Mouse (Mus musculus) lung, postnatal 0 days (tissue): ENCODE data around the gene 2610021A01Rik.

Source experiments
- CTCF ChIP-seq: IDR thresholded peaks from 2 replicates; pipeline ENCODE4 v1.5.1; 2016; ENCODE audit warnings: antibody characterized with exemption, mild to moderate bottlenecking
- EP300 ChIP-seq: IDR thresholded peaks from 2 replicates; pipeline ENCODE4 v1.6.1; 2016; ENCODE audit warnings: antibody characterized with exemption, mild to moderate bottlenecking, control low read depth

- TF ChIP-seq EP300 (no peak), CTCF (no peak; the same call in 1 of the 2 replicates)
Measured at GRCm38 (mm10) chr7:41633221-41633984, 34.4 kb downstream of the 2610021A01Rik start.
